Mouse (Mus musculus): Measurements from ENCODE around the gene Ecm2. TPM values are rescaled to one million over a fixed set of nuclear protein-coding genes. Genes with fewer than 3 reads are reported as not detected.

Gene Ecm2
- polyA plus RNA-seq, 1 experiment: 1.7 TPM

GRCm38 (mm10) chr13:49470319-49470718, 34.3 kb upstream of the Ecm2 start:
- Histone ChIP-seq H3K4me1 (ENCODE audit: control insufficient read depth, insufficient read depth, low read length) (peaks cover 3% of the 10 kb centered on the region), H3K4me3 (ENCODE audit: insufficient read depth, low read length) (no peak overlapping the region), H3K27ac (ENCODE audit: insufficient read depth, low read length) (no peak overlapping the region)
- TF ChIP-seq CTCF (IDR thresholded peaks at IDR 0.05; ENCODE audit: borderline replicate concordance, insufficient read depth, low read length): no peak
- TF ChIP-seq POLR2A (IDR thresholded peaks at IDR 0.05; ENCODE audit: low read depth, low read length): no peak

DNA sequence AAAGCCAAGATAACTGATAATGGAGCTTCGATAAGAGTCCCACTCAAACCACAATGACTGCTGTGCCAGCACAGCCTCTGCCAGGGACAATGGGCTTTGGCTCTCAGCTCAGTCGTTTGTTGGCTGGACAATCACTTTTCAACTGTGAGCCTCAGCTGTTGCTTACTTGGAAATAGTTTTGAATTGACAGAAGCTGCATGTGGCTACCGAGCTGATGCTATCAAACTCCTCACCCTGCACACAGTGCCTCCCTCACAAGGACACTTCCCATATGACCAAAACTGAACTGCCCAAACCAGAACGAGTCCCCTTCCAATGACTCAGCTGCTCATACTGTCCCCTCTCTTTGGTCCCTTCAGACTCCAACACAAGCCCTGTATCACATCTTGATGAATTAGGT, 33.8 kb upstream of the Ecm2 start:
- H3K27ac ChIP-seq (ENCODE audit: insufficient read depth, low read length): no peak overlapping the region
- no peak overlapping the region for H3K4me3 ChIP-seq (ENCODE audit: insufficient read depth, low read length)
- TF ChIP-seq CTCF (IDR thresholded peaks at IDR 0.05; ENCODE audit: borderline replicate concordance, insufficient read depth, low read length): no peak
- no peak for TF ChIP-seq POLR2A (IDR thresholded peaks at IDR 0.05; ENCODE audit: low read depth, low read length)
- peaks cover 3% of the 10 kb centered on the region for H3K4me1 ChIP-seq (ENCODE audit: control insufficient read depth, insufficient read depth, low read length)

GRCm38 (mm10) chr13:49471981-49472675, 32.5 kb upstream of the Ecm2 start:
- TF ChIP-seq POLR2A (IDR thresholded peaks at IDR 0.05; ENCODE audit: low read depth, low read length): no peak
- TF ChIP-seq CTCF (IDR thresholded peaks at IDR 0.05; ENCODE audit: borderline replicate concordance, insufficient read depth, low read length): no peak
- H3K4me1 ChIP-seq (ENCODE audit: control insufficient read depth, insufficient read depth, low read length): no peaks in the 10 kb centered on the region; the same call in 1 of the 2 replicates
- H3K27ac ChIP-seq (ENCODE audit: insufficient read depth, low read length): no peak overlapping the region
- no peak overlapping the region for H3K4me3 ChIP-seq (ENCODE audit: insufficient read depth, low read length)

GRCm38 (mm10) chr13:49472676-49473005, 32.0 kb upstream of the Ecm2 start:
- Histone ChIP-seq H3K4me1 (ENCODE audit: control insufficient read depth, insufficient read depth, low read length) (no peaks in the 10 kb centered on the region), H3K27ac (ENCODE audit: insufficient read depth, low read length) (no peak overlapping the region), H3K4me3 (ENCODE audit: insufficient read depth, low read length) (no peak overlapping the region)
- TF ChIP-seq CTCF (IDR thresholded peaks at IDR 0.05; ENCODE audit: borderline replicate concordance, insufficient read depth, low read length) (no peak), POLR2A (IDR thresholded peaks at IDR 0.05; ENCODE audit: low read depth, low read length) (no peak)

DNA sequence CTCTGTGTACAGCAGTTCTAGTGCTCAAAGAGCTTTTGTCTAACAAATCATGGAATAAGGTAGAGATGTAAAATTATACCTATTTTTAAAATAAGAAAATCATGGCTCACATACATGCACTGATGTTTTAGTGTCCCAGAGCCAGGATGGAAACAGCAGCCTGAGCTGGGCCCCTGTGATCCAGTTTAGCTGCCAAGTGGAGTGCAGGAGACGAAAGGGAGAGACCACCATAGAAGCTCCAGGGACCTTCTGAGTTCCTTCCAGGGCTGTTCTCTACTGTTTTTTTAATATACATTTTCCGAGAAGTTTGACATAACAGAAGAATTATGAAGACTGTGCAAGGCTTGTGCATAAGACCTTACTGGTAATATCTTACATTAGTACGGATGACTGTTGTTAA, 26.7 kb upstream of the Ecm2 start:
- Histone ChIP-seq H3K4me1 (ENCODE audit: control insufficient read depth, insufficient read depth, low read length) (no peaks in the 10 kb centered on the region), H3K4me3 (ENCODE audit: insufficient read depth, low read length) (no peak overlapping the region), H3K27ac (ENCODE audit: insufficient read depth, low read length) (no peak overlapping the region)
- TF ChIP-seq POLR2A (IDR thresholded peaks at IDR 0.05; ENCODE audit: low read depth, low read length): no peak
- TF ChIP-seq CTCF (IDR thresholded peaks at IDR 0.05; ENCODE audit: borderline replicate concordance, insufficient read depth, low read length): no peak

DNA sequence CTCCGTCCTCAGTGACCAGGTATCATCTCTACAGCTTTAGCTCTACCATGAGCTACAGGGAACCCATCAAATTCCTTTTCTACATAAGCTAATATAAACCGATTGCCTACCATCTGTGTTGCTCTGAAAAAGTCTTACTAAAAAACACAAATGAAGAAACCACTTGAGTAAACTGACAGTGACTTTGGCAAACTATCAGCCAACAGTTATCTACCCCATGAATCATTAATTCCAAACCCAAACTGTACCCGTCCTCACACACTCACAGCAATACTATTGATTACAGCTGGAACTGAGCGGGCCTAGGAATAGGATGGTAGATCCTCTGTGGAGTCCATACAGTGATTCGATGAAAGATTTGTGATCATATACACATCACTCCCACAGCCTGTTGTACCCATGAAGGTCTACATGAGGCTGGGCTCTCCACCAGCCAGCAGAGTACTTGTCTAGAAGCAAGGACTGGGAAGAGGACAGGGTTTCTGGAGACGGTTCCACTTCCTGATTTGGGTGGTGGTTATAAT, 25.7 kb upstream of the Ecm2 start:
- Histone ChIP-seq H3K27ac (ENCODE audit: insufficient read depth, low read length) (no peak overlapping the region; the same call in 1 of the 2 replicates), H3K4me1 (ENCODE audit: control insufficient read depth, insufficient read depth, low read length) (no peaks in the 10 kb centered on the region), H3K4me3 (ENCODE audit: insufficient read depth, low read length) (no peak overlapping the region)
- TF ChIP-seq POLR2A (IDR thresholded peaks at IDR 0.05; ENCODE audit: low read depth, low read length): no peak
- TF ChIP-seq CTCF (IDR thresholded peaks at IDR 0.05; ENCODE audit: borderline replicate concordance, insufficient read depth, low read length): no peak

- H3K4me3 ChIP-seq (ENCODE audit: insufficient read depth, low read length): no peak overlapping the region
- H3K4me1 ChIP-seq (ENCODE audit: control insufficient read depth, insufficient read depth, low read length): no peaks in the 10 kb centered on the region
- TF ChIP-seq CTCF (IDR thresholded peaks at IDR 0.05; ENCODE audit: borderline replicate concordance, insufficient read depth, low read length) (no peak), POLR2A (IDR thresholded peaks at IDR 0.05; ENCODE audit: low read depth, low read length) (no peak)
- no peak overlapping the region; the same call in 1 of the 2 replicates for H3K27ac ChIP-seq (ENCODE audit: insufficient read depth, low read length)
These were observed 25.2 kb upstream of the Ecm2 start for GRCm38 (mm10) chr13:49479399-49479798.

GRCm38 (mm10) chr13:49480057-49480456, 24.6 kb upstream of the Ecm2 start:
- TF ChIP-seq CTCF (IDR thresholded peaks at IDR 0.05; ENCODE audit: borderline replicate concordance, insufficient read depth, low read length) (no peak), POLR2A (IDR thresholded peaks at IDR 0.05; ENCODE audit: low read depth, low read length) (no peak)

GRCm38 (mm10) chr13:49480551-49480950, 24.1 kb upstream of the Ecm2 start:
- H3K4me1 ChIP-seq (ENCODE audit: control insufficient read depth, insufficient read depth, low read length): no peaks in the 10 kb centered on the region
- TF ChIP-seq POLR2A (IDR thresholded peaks at IDR 0.05; ENCODE audit: low read depth, low read length) (no peak), CTCF (IDR thresholded peaks at IDR 0.05; ENCODE audit: borderline replicate concordance, insufficient read depth, low read length) (no peak)
- peak overlapping the region; percentile 92 for H3K27ac ChIP-seq (ENCODE audit: insufficient read depth, low read length)
- no peak overlapping the region for H3K4me3 ChIP-seq (ENCODE audit: insufficient read depth, low read length)

More at GRCm38 (mm10) chr13:49480057-49480456, 24.6 kb upstream of the Ecm2 start:
- H3K27ac ChIP-seq (ENCODE audit: insufficient read depth, low read length): no peak overlapping the region
- no peaks in the 10 kb centered on the region for H3K4me1 ChIP-seq (ENCODE audit: control insufficient read depth, insufficient read depth, low read length)
- H3K4me3 ChIP-seq (ENCODE audit: insufficient read depth, low read length): no peak overlapping the region

GRCm38 (mm10) chr13:49485388-49485787, 19.2 kb upstream of the Ecm2 start:
- Histone ChIP-seq H3K27ac (ENCODE audit: insufficient read depth, low read length) (no peak overlapping the region), H3K4me3 (ENCODE audit: insufficient read depth, low read length) (no peak overlapping the region), H3K4me1 (ENCODE audit: control insufficient read depth, insufficient read depth, low read length) (peaks cover 2% of the 10 kb centered on the region; the same call in 1 of the 2 replicates)
- TF ChIP-seq POLR2A (IDR thresholded peaks at IDR 0.05; ENCODE audit: low read depth, low read length) (no peak), CTCF (IDR thresholded peaks at IDR 0.05; ENCODE audit: borderline replicate concordance, insufficient read depth, low read length) (no peak)

Data from embryonic fibroblast, embryonic 13.5 days (primary cell).